Mouse (Mus musculus) stomach, postnatal 0 days (tissue): ENCODE results near the gene Slc5a3.

Source experiments
- CTCF ChIP-seq: IDR thresholded peaks from 2 replicates; pipeline ENCODE4 v1.5.1; 2016; ENCODE audit warnings: antibody characterized with exemption, low read depth, mild to moderate bottlenecking, moderate library complexity
- EP300 ChIP-seq: optimal IDR thresholded peaks from 2 replicates; pipeline ENCODE3; 2016; ENCODE audit warnings: antibody characterized with exemption

DNA sequence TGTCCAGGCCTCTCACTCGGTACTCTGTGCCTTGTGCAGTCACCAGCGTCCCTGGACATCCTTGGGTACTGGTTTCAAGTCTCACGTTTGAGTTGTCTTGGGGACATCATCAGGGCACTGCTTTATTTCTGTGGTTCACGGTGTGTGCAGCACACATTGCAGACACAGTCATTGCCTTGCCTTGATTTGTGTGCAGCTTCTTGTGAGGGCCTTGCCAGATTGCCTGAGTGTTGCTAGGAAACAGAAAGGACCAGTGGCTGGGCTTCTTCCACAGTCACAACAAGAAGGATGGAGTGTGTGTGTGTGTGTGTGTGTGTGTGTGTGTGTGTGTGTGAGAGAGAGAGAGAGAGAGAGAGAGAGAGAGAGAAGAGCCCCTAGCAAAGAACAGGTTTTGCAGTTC is 42.0 kb downstream of the Slc5a3 start:
- no peak for TF ChIP-seq CTCF
- no peak for TF ChIP-seq EP300
